Mouse (Mus musculus) forebrain, embryonic 15.5 days (tissue): Measurements from ENCODE around the gene Rangrf. TPM values are rescaled to one million over a fixed set of nuclear protein-coding genes. Genes with fewer than 3 reads are reported as not detected.
"Not testable (repeated sequence)": the region's sequence is repeated elsewhere in the genome, so short reads cannot be mapped to it uniquely, and the experiment has no call there.

Experiments
- ATAC-seq: fragments of 200-750 bp; cut with Nextera tagmentation; replicated peaks from 2 replicates; pipeline ENCODE4 v1.8.0; 2017; ENCODE audit warnings: mild to moderate bottlenecking, moderate TSS enrichment, moderate library complexity
- H3K27ac ChIP-seq: fragments of 300-500 bp; sonication (generic); replicated peaks from 2 replicates; pipeline ENCODE4 v1.5.1; 2015; ENCODE audit warnings: mild to moderate bottlenecking, inconsistent platforms
- H3K27me3 ChIP-seq: fragments of 300-500 bp; sonication (generic); 2 replicates; pipeline ENCODE4 v1.6.1; 2015; ENCODE audit warnings: inconsistent platforms
- H3K36me3 ChIP-seq: fragments of 300-500 bp; sonication (generic); 2 replicates; pipeline ENCODE4 v1.6.1; 2015; ENCODE audit warnings: mild to moderate bottlenecking, inconsistent platforms
- H3K4me1 ChIP-seq: fragments of 300-500 bp; sonication (generic); 2 replicates; pipeline ENCODE4 v1.6.1; 2015; ENCODE audit warnings: inconsistent platforms
- H3K4me2 ChIP-seq: fragments of 300-500 bp; sonication (generic); replicated peaks from 2 replicates; pipeline ENCODE4 v1.6.1; 2015; ENCODE audit warnings: mild to moderate bottlenecking, inconsistent platforms
- H3K4me3 ChIP-seq: fragments of 300-500 bp; sonication (generic); 2 replicates; pipeline ENCODE4 v1.5.1; 2015; ENCODE audit warnings: mild to moderate bottlenecking, inconsistent platforms
- H3K9ac ChIP-seq: fragments of 300-500 bp; sonication (generic); replicated peaks from 2 replicates; pipeline ENCODE4 v1.6.1; 2015; ENCODE audit warnings: mild to moderate bottlenecking, inconsistent platforms
- H3K9me3 ChIP-seq: fragments of 300-500 bp; sonication (generic); 2 replicates; pipeline ENCODE4 v1.6.1; 2016; ENCODE audit warnings: inconsistent platforms
- WGBS: fragments of 180-500 bp; shearing (Covaris S2); methylation state at CpG from one replicate; pipeline ENCODE4 v1.1.7; 2015; ENCODE audit warnings: mixed read lengths; 5-methylcytosine and 5-hydroxymethylcytosine counted together
- polyA plus RNA-seq: library from polyadenylated mRNA; unstranded; fragments of >200 nt; fragmentation: Nextera tagmentation; extraction: Ambion mirVana; gene quantifications from 2 replicates; pipeline ENCODE4 v1.2.1, GENCODE M21; 2015

Rangrf gene
- polyA plus RNA-seq, result 37.0 and 39.3 TPM in 2 replicates

DNA sequence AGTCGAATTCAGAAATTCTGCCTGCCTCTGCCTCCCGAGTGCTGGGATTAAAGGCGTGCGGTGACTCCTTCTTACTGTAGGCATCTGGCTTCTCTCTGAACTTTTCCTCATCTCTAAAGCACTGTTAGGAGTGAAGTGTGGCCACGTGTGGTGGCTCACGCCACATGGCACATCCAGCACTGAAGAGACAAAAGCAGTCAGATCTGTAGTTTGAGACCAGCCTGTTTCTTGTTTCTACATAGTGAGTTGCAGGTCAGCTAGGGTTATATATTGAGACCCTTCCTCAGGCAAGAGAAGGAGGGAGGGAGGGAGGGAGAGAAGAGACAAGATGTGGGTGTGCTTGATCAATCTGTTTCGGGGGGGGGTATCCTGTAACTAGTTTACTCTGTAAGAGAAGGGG is at the start of gene Rangrf:
Gene Rangrf, minus strand, starts transcription at position 101 of the 400 bp plus-strand sequence.
- 86% methylated on average over 7 of the region's 7 CpGs for WGBS
- ATAC-seq, result no peak
- H3K27me3 ChIP-seq, result no peaks in the 10 kb centered on the region
- peak within 1 kb of the TSS; percentile 35; the same call in 1 of the 2 replicates for H3K9ac ChIP-seq
- no peak within 1 kb of the TSS for H3K27ac ChIP-seq
- H3K4me1 ChIP-seq, result peaks cover 11% of the 10 kb centered on the region
- H3K4me2 ChIP-seq, result peak within 1 kb of the TSS; percentile 69
- no peaks in the 10 kb centered on the region for H3K9me3 ChIP-seq
- no peaks in the 10 kb centered on the region for H3K36me3 ChIP-seq
- H3K4me3 ChIP-seq, result peak within 1 kb of the TSS; percentile 46

DNA sequence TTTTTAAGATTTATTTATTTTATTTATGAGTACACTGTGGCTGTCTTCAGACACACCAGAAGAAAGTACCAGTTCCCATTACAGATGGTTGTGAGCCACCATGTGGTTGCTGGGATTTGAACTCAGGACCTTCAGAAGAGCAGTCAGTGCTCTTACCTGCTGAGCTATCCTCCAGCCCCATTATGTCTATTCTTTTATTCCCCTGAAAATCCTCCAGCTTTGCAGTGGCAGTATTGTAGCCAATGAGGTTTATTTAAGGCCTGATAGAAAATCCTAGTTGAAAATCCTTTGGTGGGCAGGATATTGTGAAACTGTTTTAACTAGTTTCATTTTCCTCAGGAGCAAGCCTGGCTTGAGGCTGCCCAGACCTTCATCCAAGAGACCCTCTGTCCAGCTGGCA is 45.7 kb upstream of the Rangrf start:
- H3K4me1 ChIP-seq, result peaks cover 11% of the 10 kb centered on the region
- no peak overlapping the region for H3K4me3 ChIP-seq
- no peaks in the 10 kb centered on the region for H3K9me3 ChIP-seq
- H3K9ac ChIP-seq, result no peak overlapping the region
- H3K4me2 ChIP-seq, result no peak overlapping the region
- H3K27me3 ChIP-seq, result no peaks in the 10 kb centered on the region
- ATAC-seq, result no peak
- peaks cover 41% of the 10 kb centered on the region for H3K36me3 ChIP-seq
- no peak overlapping the region for H3K27ac ChIP-seq

DNA sequence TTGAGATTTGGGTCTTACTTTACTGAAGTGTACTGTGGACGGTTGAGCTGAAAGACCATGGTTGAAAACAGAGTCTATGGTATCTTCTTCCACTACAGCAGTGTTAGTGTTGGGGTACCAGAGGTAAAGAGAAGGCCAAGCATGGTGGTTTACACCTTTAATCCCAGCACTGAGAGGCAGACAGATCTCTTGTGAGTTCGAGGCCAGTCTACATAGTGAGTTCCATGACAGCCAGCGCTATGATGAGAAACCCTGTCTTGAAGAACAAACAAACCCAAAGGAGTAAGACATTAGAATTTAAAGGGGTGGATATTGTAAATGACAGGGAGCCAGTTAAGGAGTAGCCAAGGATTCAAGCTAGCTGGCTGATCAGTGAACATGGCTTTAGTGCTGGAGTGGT is 41.8 kb upstream of the Rangrf start:
- Histone ChIP-seq H3K36me3 (peaks cover 2% of the 10 kb centered on the region), H3K4me1 (peaks cover 22% of the 10 kb centered on the region), H3K9ac (peak overlapping the region; percentile 94), H3K9me3 (no peaks in the 10 kb centered on the region), H3K4me2 (peak overlapping the region; percentile 60), H3K27ac (peak overlapping the region; percentile 94), H3K4me3 (peak overlapping the region; percentile 68), H3K27me3 (no peaks in the 10 kb centered on the region)
- ATAC-seq, result no peak
- 60% methylated on average over 3 of the region's 3 CpGs for WGBS

DNA sequence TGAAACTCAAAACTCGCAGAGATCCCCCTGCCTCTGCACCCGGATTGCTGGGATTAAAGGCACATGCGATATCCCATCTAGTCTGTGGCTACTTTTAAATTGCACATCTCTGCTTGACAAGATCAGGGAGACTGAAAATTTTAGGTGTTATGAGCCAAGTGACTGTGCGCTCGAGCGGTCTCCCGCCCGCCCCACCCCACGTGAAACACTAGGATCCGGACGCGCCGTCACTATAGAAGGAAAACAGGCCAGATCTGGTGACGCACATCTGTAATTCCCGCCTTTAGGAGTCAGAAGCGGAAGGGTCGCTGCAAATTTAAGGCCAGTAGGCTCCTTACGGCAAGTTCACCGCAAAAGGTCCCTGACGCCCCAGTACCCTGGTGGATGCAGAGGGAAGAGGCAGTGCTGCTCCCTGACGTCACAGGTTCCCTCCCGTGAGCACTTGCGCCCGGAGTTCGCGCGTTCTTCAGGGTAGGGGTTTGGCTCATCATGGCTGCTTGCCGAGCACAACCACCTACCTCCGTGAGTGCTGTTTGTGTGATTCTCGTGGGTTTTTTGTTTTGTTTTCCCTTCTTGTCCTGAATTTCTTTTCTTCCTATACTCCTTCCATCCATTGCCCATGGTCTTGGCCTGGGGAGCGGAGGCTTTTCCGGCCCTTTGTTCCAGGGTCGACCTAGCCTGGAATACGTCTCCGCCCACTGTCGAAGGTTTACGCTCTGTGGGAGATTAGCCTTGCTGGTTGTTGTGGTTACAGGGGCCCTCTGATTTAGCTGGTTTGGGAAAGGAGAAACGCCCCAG is 40.9 kb upstream of the Rangrf start, which contains the start of gene Ctc1:
Gene Ctc1, plus strand, starts transcription at position 268 of the 798 bp plus-strand sequence.
- peak within 1 kb of the TSS; percentile 94 for H3K27ac ChIP-seq
- peak within 1 kb of the TSS; percentile 60 for H3K4me2 ChIP-seq
- no peaks in the 10 kb centered on the region for H3K27me3 ChIP-seq
- H3K4me3 ChIP-seq, result peak within 1 kb of the TSS; percentile 68
- no peaks in the 10 kb centered on the region for H3K36me3 ChIP-seq
- peaks cover 30% of the 10 kb centered on the region for H3K4me1 ChIP-seq
- no peaks in the 10 kb centered on the region for H3K9me3 ChIP-seq
- ATAC-seq, result peak; percentile 96
- 3% methylated on average over 38 of the region's 38 CpGs for WGBS
- H3K9ac ChIP-seq, result peak within 1 kb of the TSS; percentile 94

DNA sequence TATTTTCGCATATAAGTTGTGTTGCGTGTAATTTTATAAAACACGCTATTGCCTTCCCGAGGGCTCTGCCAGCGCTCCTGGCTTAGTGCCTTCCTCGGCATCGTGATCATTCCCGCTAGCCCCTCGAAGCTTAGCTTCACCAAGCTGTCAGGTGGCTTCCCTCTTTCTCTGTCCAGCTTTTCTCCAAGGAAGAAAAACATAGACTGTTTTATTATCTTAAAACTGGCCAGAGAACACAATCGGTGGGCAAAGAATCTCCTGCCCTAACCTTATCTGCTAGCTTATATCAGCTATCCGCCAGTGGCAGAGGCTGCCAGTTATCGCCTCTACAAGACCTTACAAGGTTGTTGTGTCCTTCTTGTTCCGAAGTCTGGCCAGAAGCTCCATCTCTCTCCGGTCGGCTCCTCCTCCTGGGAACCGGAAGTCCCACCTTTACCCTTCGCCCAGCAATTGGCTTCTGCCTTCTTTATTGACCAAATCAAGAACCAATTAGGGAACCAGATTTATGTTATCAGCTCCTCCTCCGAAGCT is 37.2 kb upstream of the Rangrf start:
- Histone ChIP-seq H3K4me2 (peak overlapping the region; percentile 86), H3K9me3 (no peaks in the 10 kb centered on the region), H3K36me3 (no peaks in the 10 kb centered on the region), H3K4me1 (peaks cover 42% of the 10 kb centered on the region), H3K4me3 (peak overlapping the region; percentile 56), H3K27ac (peak overlapping the region; percentile 90), H3K27me3 (no peaks in the 10 kb centered on the region), H3K9ac (peak overlapping the region; percentile 63)
- ATAC-seq, result peak; percentile 63
- whole genome bisulfite sequencing, result 2% methylated on average over 18 of the region's 18 CpGs

DNA sequence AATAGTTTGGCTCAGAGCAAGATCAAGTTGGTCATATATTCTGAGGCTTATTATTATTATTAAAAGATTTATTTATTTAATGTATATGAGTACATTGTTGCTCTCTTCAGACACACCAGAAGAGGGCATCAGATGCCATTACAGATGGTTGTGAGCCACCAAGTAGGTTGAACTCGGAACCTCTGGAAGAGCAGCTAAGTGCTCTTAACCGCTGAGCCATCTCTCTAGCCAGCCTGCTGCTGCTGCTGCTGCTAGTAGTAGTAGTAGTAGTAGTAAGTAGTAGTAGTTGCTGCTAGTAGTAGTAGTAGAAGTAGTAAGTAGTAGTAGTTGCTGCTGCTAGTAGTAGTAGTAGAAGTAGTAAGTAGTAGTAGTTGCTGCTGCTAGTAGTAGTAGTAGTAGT is 36.5 kb upstream of the Rangrf start:
- WGBS, result 76% methylated on average over 2 of the region's 2 CpGs
- Histone ChIP-seq H3K27ac (peak overlapping the region; percentile 90), H3K4me3 (peak overlapping the region; percentile 56), H3K4me1 (peaks cover 39% of the 10 kb centered on the region), H3K4me2 (peak overlapping the region; percentile 86), H3K9ac (0 out of 2 replicates have a peak overlapping the region, but pooled peaks have one; percentile 63)
- not testable (repeated sequence) for H3K36me3 ChIP-seq, H3K27me3 ChIP-seq, ATAC-seq, H3K9me3 ChIP-seq

DNA sequence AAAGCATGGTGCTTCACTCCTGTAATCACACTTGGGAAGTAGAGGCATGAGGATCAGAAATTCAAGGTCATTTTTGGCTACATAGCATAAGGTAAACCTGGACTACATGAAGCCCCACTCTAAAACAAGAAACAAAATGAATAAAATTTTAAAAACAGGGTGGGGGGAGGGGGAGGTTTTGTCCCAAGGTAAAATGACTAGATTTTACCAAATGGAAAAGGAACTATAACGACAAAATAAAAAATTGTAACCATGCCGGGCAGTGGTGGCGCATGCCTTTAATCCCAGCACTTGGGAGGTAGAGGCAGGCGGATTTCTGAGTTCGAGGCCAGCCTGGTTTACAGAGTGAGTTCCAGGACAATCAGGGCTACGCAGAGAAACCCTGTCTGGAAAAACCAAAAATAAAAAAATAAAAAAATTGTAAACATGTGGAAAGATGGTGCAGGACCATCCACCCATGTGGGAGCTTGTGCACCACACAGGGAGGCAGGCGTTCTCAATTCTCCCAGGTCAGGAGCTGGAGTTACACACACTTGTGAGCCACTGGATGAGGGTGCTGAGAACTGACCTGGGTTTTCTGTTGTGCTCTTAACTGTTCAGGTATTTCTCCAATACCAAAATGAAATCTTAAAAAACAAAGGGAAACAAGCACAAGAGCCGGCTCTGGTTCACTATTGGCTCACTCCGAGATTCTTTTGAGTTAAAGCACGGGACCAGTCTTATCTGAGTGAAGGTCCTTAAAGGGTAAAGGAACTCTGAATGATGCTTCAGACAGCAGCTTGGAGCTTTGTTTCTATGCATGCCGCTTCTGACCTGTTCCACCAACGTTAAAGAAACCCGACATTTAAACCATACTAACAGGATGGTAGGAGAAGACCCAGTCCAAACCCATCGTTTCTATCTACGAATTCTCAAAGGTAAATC is 35.7 kb upstream of the Rangrf start:
- no peak overlapping the region for H3K27ac ChIP-seq
- H3K4me2 ChIP-seq, result no peak overlapping the region
- no peak overlapping the region for H3K9ac ChIP-seq
- no peaks in the 10 kb centered on the region for H3K27me3 ChIP-seq
- no peak for ATAC-seq
- WGBS, result 93% methylated on average over 15 of the region's 15 CpGs
- H3K36me3 ChIP-seq, result no peaks in the 10 kb centered on the region
- no peak overlapping the region for H3K4me3 ChIP-seq
- H3K9me3 ChIP-seq, result no peaks in the 10 kb centered on the region
- H3K4me1 ChIP-seq, result peaks cover 36% of the 10 kb centered on the region

DNA sequence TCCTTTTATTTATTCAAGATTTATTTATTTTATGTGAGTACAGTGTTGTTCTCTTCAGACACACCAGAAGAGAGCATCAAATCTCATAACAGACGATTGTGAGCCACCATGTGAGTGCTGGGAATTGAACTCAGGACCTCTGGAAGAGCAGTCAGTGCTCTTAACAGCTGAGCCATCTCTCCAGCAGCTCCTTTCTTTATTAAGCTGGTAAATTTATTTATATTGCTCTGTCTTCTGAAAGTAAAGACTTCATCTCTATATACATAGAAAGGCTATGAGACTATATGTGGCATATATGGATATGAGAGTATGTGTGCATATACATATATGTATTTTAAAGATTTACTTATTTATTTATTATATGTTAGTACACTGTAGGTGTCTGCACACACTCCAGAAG is 34.5 kb upstream of the Rangrf start:
- Histone ChIP-seq H3K9ac (no peak overlapping the region), H3K27me3 (no peaks in the 10 kb centered on the region), H3K4me3 (no peak overlapping the region), H3K9me3 (no peaks in the 10 kb centered on the region), H3K27ac (no peak overlapping the region), H3K36me3 (no peaks in the 10 kb centered on the region; the same call in 1 of the 2 replicates), H3K4me2 (no peak overlapping the region), H3K4me1 (peaks cover 30% of the 10 kb centered on the region)
- WGBS, result 89% methylated on average over 1 of the region's 1 CpGs
- ATAC-seq, result no peak

DNA sequence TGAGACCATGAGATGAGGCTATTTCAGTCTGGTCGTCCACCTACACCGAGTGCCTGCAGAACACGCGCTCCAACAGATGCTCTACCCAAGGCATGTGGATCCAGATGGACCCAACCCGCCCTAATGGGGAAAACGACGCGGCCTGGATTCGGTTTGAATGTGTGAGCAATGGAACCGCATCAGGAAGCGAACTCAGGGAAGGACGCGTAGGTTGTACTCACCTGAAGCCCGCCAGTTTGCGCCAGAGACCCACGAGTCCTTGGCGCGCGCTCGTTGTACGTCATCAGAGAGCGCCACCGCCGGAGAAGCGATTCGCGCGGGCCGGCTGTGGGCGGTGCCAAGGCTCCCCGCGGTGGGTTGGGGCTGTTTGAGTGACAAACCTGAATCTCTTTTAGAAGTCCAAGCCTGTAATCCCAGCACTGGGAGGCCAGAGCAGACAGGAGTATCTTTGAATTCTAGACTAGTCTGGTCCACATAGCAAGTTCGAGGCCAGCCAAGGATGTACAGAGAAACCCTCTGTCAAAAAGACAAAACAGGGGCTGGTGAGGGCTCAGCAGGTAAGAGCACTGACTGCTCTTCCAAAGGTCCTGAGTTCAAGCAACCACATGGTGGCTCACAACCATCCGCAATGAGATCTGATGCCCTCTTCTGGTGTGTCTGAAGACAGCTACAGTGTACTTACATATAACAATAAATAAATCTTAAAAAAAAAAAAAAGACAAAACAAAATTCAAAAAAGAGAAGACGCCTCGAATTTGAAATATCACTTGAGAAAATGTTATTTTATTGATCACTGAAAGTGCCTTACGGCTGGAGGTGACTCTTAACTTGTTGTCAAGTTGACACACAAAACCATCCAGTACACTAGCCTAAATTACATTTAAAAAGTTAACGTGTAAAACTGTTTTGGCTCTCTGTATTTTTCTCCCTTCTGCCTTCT is 33.5 kb upstream of the Rangrf start, which contains the start of gene Pfas:
Gene Pfas, minus strand, starts transcription at position 279 of the 940 bp plus-strand sequence.
- Histone ChIP-seq H3K36me3 (no peaks in the 10 kb centered on the region; the same call in 1 of the 2 replicates), H3K27me3 (no peaks in the 10 kb centered on the region), H3K4me1 (peaks cover 30% of the 10 kb centered on the region), H3K4me3 (peak within 1 kb of the TSS; percentile 76), H3K4me2 (peak within 1 kb of the TSS; percentile 64), H3K27ac (peak within 1 kb of the TSS; percentile 72), H3K9ac (peak within 1 kb of the TSS; percentile 66), H3K9me3 (no peaks in the 10 kb centered on the region)
- peak; percentile 80 for ATAC-seq
- WGBS, result 9% methylated on average over 38 of the region's 38 CpGs

DNA sequence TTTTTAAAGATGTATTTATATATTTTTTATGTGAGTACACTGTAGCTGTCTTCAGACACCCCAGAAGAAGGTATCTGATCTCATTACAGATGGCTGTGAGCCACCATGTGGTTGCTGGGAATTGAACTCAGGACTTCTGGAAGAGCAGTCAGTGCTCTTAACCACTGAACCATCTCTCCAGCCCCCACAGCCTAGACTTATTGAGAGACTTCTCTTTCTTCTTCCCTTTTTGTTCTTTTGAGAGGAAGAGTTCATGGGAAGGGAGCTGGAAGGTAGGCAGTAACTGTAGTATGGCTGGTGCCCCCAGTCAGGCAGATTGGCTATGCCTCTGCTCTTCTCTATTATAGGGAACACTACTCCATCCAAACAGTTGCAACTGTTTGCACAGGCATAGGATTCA is 31.6 kb upstream of the Rangrf start:
- peaks cover 23% of the 10 kb centered on the region for H3K4me1 ChIP-seq
- not testable (repeated sequence) for H3K9me3 ChIP-seq, H3K9ac ChIP-seq, H3K27me3 ChIP-seq, H3K4me2 ChIP-seq, H3K36me3 ChIP-seq, H3K4me3 ChIP-seq, H3K27ac ChIP-seq, ATAC-seq

DNA sequence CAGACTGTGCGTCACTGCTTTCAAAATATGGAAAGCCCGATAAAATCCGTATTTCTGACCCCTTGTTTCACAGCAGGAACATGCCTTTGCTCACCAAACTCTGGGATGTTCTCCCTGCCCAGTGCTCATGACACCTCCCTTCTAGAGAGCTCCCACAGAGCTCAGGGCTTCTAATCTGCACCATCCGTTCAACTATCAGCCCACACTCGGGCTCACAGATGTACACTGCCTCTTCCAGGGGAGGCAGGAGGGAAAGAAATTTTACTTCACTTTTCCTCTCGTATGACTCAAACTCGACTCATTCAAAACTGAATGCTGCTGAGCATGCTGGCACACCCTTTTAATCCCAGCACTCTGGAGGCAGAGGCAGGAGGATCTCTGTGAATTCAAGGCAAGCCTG is 30.2 kb upstream of the Rangrf start:
- H3K4me3 ChIP-seq, result no peak overlapping the region
- no peaks in the 10 kb centered on the region for H3K9me3 ChIP-seq
- H3K27ac ChIP-seq, result no peak overlapping the region
- no peak for ATAC-seq
- peaks cover 23% of the 10 kb centered on the region for H3K36me3 ChIP-seq
- peaks cover 13% of the 10 kb centered on the region for H3K4me1 ChIP-seq
- no peak overlapping the region for H3K4me2 ChIP-seq
- H3K9ac ChIP-seq, result no peak overlapping the region
- no peaks in the 10 kb centered on the region for H3K27me3 ChIP-seq
- 87% methylated on average over 7 of the region's 7 CpGs for WGBS
